Mouse (Mus musculus): ENCODE measurements around the gene Tmem52b. TPM values are rescaled to one million over a fixed set of nuclear protein-coding genes. Genes with fewer than 3 reads are reported as not detected.

Gene Tmem52b
- total RNA-seq, 2 experiments from 2014 or later, result not detected

Other genes starting within 250 kb of the Tmem52b start
- not detected for gene Cd69, start 237.1 kb upstream of the Tmem52b start, total RNA-seq (2021)
- not detected for gene 4922502D21Rik, start 180.8 kb upstream of the Tmem52b start, total RNA-seq (2021)
- gene Clec12a, start 169.9 kb upstream of the Tmem52b start, total RNA-seq (2021), result not detected
- gene Clec12b, start 126.7 kb upstream of the Tmem52b start, total RNA-seq (2021), result not detected
- gene Clec1b, start 115.3 kb upstream of the Tmem52b start, total RNA-seq (2021), result not detected
- not detected for gene Clec9a, start 103.7 kb upstream of the Tmem52b start, total RNA-seq (2021)
- gene Clec1a, start 60.6 kb upstream of the Tmem52b start, total RNA-seq (2021), result 1 to 10 TPM; 3.1 to 3.5 TPM
- not detected for gene Olr1, start 5.4 kb upstream of the Tmem52b start, total RNA-seq (2021)
- gene Gabarapl1, start 20.6 kb downstream of the Tmem52b start, total RNA-seq (2021), result 100 to 1,000 TPM; 613 to 690 TPM
- not detected for gene Klre1, start 65.3 kb downstream of the Tmem52b start, total RNA-seq (2021)
- not detected for gene Klrd1, start 79.2 kb downstream of the Tmem52b start, total RNA-seq (2021)
- not detected for gene Klrk1, start 111.3 kb downstream of the Tmem52b start, total RNA-seq (2021)
- not detected for gene Klrc3, start 130.8 kb downstream of the Tmem52b start, total RNA-seq (2021)
- gene Klrc2, start 148.1 kb downstream of the Tmem52b start, total RNA-seq (2021), result not detected
- gene Klrc1, start 166.4 kb downstream of the Tmem52b start, total RNA-seq (2021), result not detected
- gene Klri1, start 204.6 kb downstream of the Tmem52b start, total RNA-seq (2021), result not detected
- gene Klri2, start 227.9 kb downstream of the Tmem52b start, total RNA-seq (2021), result not detected